Mouse (Mus musculus): ENCODE measurements around the gene Ksr2. TPM values are rescaled to one million over a fixed set of nuclear protein-coding genes. Genes with fewer than 3 reads are reported as not detected.
"Not testable (repeated sequence)": the region's sequence is repeated elsewhere in the genome, so short reads cannot be mapped to it uniquely, and the experiment has no call there.

Gene Ksr2
- under 1 TPM; 0.16 to 0.27 TPM for total RNA-seq (2021)
- long read RNA-seq, experiment 1, result 0 reads
- long read RNA-seq, experiment 2, result 0 reads

- DNase-seq, result peak; percentile 18
Measured at GRCm38 (mm10) chr5:117413507-117414501, at the start of gene Ksr2. Gene Ksr2 (plus strand): TSS chr5:117414000.

- no peak for DNase-seq
Measured at GRCm38 (mm10) chr5:117364821-117365220, 49.0 kb upstream of the Ksr2 start.

GRCm38 (mm10) chr5:117365904-117366561 is 47.8 kb upstream of the Ksr2 start:
- no peak for DNase-seq

GRCm38 (mm10) chr5:117367206-117367605 is 46.6 kb upstream of the Ksr2 start:
- DNase-seq, result no peak

GRCm38 (mm10) chr5:117370592-117370991 is 43.2 kb upstream of the Ksr2 start:
- peak; percentile 25 for DNase-seq

GRCm38 (mm10) chr5:117373418-117373817 is 40.4 kb upstream of the Ksr2 start:
- DNase-seq, result no peak

GRCm38 (mm10) chr5:117374372-117375049 is 39.3 kb upstream of the Ksr2 start:
- DNase-seq, result no peak

GRCm38 (mm10) chr5:117376331-117376761 is 37.5 kb upstream of the Ksr2 start:
- no peak for DNase-seq

- not testable (repeated sequence) for DNase-seq
Measured at GRCm38 (mm10) chr5:117377731-117378130, 36.1 kb upstream of the Ksr2 start.

GRCm38 (mm10) chr5:117380199-117380598 is 33.6 kb upstream of the Ksr2 start:
- no peak for DNase-seq

GRCm38 (mm10) chr5:117381785-117382184 is 32.0 kb upstream of the Ksr2 start:
- DNase-seq, result no peak

- no peak for DNase-seq
Measured at GRCm38 (mm10) chr5:117383198-117383597, 30.6 kb upstream of the Ksr2 start.

GRCm38 (mm10) chr5:117388296-117388751 is 25.5 kb upstream of the Ksr2 start:
- DNase-seq, result peak; percentile 53

- peak; percentile 96 for DNase-seq
Measured at GRCm38 (mm10) chr5:117388877-117389276, 24.9 kb upstream of the Ksr2 start, which contains the start of gene Rfc5. Gene Rfc5 (minus strand): TSS chr5:117389047.

GRCm38 (mm10) chr5:117390895-117391294 is 22.9 kb upstream of the Ksr2 start:
- no peak for DNase-seq

GRCm38 (mm10) chr5:117395834-117396233 is 18.0 kb upstream of the Ksr2 start:
- DNase-seq, result no peak

- DNase-seq, result no peak
Measured at GRCm38 (mm10) chr5:117396596-117397014, 17.2 kb upstream of the Ksr2 start.

GRCm38 (mm10) chr5:117397371-117397770 is 16.4 kb upstream of the Ksr2 start:
- no peak for DNase-seq

GRCm38 (mm10) chr5:117398007-117398550 is 15.7 kb upstream of the Ksr2 start:
- no peak for DNase-seq

- no peak for DNase-seq
Measured at GRCm38 (mm10) chr5:117399281-117399680, 14.5 kb upstream of the Ksr2 start.

GRCm38 (mm10) chr5:117403609-117404008 is 10.2 kb upstream of the Ksr2 start:
- DNase-seq, result no peak

- DNase-seq, result not testable (repeated sequence)
Measured at GRCm38 (mm10) chr5:117404671-117405070, 9.1 kb upstream of the Ksr2 start.

All from gastrocnemius, postnatal 10 days (tissue).